In genomic region chr7:46606391-46607030, GRCm38 (mm10) we compare ENCODE assay signal across 8 mouse cellular contexts. TPM values are rescaled to one million over a fixed set of nuclear protein-coding genes. Genes with fewer than 3 reads are reported as not detected.
DNase-seq lines count a peak whose midpoint lies in the region.

No protein-coding gene starts in this region.

- peak; percentile 73 for DNase-seq in CD4-positive helper T cell, adult 2 months (ENCODE audit: low read depth, low spot score)
- DNase-seq in adrenal gland, adult 2 months: peak; percentile 77
- DNase-seq in embryo, embryonic 11.5 days (ENCODE audit: low read depth, low spot score): peak; percentile 51
- DNase-seq in heart, postnatal 4 days: peak; percentile 87
- peak; percentile 72 for DNase-seq in layer of hippocampus, adult 9-11 months
- DNase-seq in lung, postnatal 36 days: peak; percentile 80
- DNase-seq in retina, adult 2 months (ENCODE audit: low read depth, low spot score): peak; percentile 76
- peak; percentile 78 to 79 for DNase-seq in thymus, postnatal 36 days

RNA-seq across cellular contexts. Expression of gene Sergef, which starts 33.1 kb away (rescaled TPM):
- 10 to 100 TPM; 18.4 to 28.4 TPM for total RNA-seq in adrenal gland, adult 2 months (2021)
- polyA plus RNA-seq in adrenal gland, adult 2 months (2012; rRNA removed): 17.4 and 19.2 TPM in 2 replicates
- 10 to 100 TPM; 10.6 to 11.3 TPM for total RNA-seq in heart, postnatal 4 days (2021)

Comparison
In these comparisons a context has a peak if more than half of its experiments do, and no peak if none do; other contexts are left out.
1. Peak in every context shown above with its lines: DNase-seq.